9 mouse cellular contexts compared by ENCODE assay signal in genomic region chr5:72914633-72915561, GRCm38 (mm10). TPM values are rescaled to one million over a fixed set of nuclear protein-coding genes. Genes with fewer than 3 reads are reported as not detected.
DNase-seq lines count a peak whose midpoint lies in the region; ATAC-seq and TF ChIP-seq lines count a peak whose summit lies in the region.
"Had no signal": no experiment of that assay in that cellular context is flagged by ENCODE, and none has a peak within 500 bp of the region (broad histone marks: within the 10 kb centered on the region; RNA-seq: fewer than 3 reads in every experiment).

No protein-coding gene starts in this region.

- no peak for DNase-seq in cerebellum, adult 2 months
- DNase-seq in cerebellum, postnatal 25 days, result no peak
- DNase-seq in embryo, embryonic 9.5 days (ENCODE audit: extremely low spot score), result peak; percentile 72
- peak; percentile 59 to 71 for DNase-seq in layer of hippocampus, postnatal 10 days (ENCODE audit: low spot score in 2 of 2)
- peak; percentile 64 for DNase-seq in mesoderm, embryonic 11.5 days (ENCODE audit: low read depth, low spot score)

- no peak for TF ChIP-seq POLR2A in cerebellum, adult 2 months (IDR thresholded peaks at IDR 0.05; ENCODE audit: borderline replicate concordance, insufficient read depth, low read length)
- no peak for TF ChIP-seq POLR2A in small intestine, adult 2 months (IDR thresholded peaks at IDR 0.05; ENCODE audit: low read depth, low read length)

- peaks cover 6% of the 10 kb centered on the region for H3K4me1 ChIP-seq in cerebellum, adult 2 months (ENCODE audit: control insufficient read depth, insufficient read depth, low read length)
- H3K4me1 ChIP-seq in E14TG2a.4 (replicated peaks; ENCODE audit: low read depth, low read length), result peaks cover 53% of the 10 kb centered on the region
- H3K4me1 ChIP-seq in heart, embryonic 13.5 days, result peaks cover 54% of the 10 kb centered on the region
- peaks cover 6% of the 10 kb centered on the region; the same call in 1 of the 2 replicates for H3K4me1 ChIP-seq in small intestine, adult 2 months (ENCODE audit: control insufficient read depth, insufficient read depth, insufficient read length, low read length)

- peak overlapping the region; percentile 99 for H3K9ac ChIP-seq in heart, embryonic 13.5 days

- under 1% methylated on average over 66 of the region's 66 CpGs for WGBS in cerebellum, adult 2 months
- WGBS in heart, embryonic 13.5 days, result under 1% methylated on average over 65 of the region's 66 CpGs
- under 1% methylated on average over 66 of the region's 66 CpGs for WGBS in small intestine, adult 2 months

- H3K36me3 ChIP-seq in E14TG2a.4 (ENCODE audit: insufficient read depth, low read length), result no peaks in the 10 kb centered on the region
- no peaks in the 10 kb centered on the region for H3K36me3 ChIP-seq in heart, embryonic 13.5 days
- H3K36me3 ChIP-seq in small intestine, adult 2 months (ENCODE audit: control insufficient read depth, insufficient read depth, low read length), result no peaks in the 10 kb centered on the region

- no peaks in the 10 kb centered on the region for H3K9me3 ChIP-seq in E14TG2a.4 (ENCODE audit: low read length)
- no peaks in the 10 kb centered on the region for H3K9me3 ChIP-seq in heart, embryonic 13.5 days

- peak overlapping the region; percentile 80 for H3K4me2 ChIP-seq in heart, embryonic 13.5 days

- no peaks in the 10 kb centered on the region for H3K27me3 ChIP-seq in cerebellum, adult 2 months (ENCODE audit: control insufficient read depth, insufficient read depth, low read length)
- peaks cover 14% of the 10 kb centered on the region for H3K27me3 ChIP-seq in E14TG2a.4 (ENCODE audit: insufficient read depth, low read length)
- H3K27me3 ChIP-seq in heart, embryonic 13.5 days (replicated peaks), result no peaks in the 10 kb centered on the region
- no peaks in the 10 kb centered on the region for H3K27me3 ChIP-seq in small intestine, adult 2 months (ENCODE audit: control insufficient read depth, insufficient read depth, low read length)

- peak overlapping the region; percentile 48 for H3K27ac ChIP-seq in cerebellum, adult 2 months (ENCODE audit: insufficient read depth, low read length)
- peak overlapping the region; percentile 100 for H3K27ac ChIP-seq in heart, embryonic 13.5 days (replicated peaks)
- peak overlapping the region; percentile 92 for H3K27ac ChIP-seq in small intestine, adult 2 months (ENCODE audit: insufficient read depth, low read depth, low read length)

- TF ChIP-seq CTCF in cerebellum, adult 2 months (IDR thresholded peaks at IDR 0.05; ENCODE audit: borderline replicate concordance, insufficient read depth, low read depth, low read length), result no peak
- no peak for TF ChIP-seq CTCF in E14TG2a.4 (conservative IDR thresholded peaks at IDR 0.05; ENCODE audit: low read length)
- no peak for TF ChIP-seq CTCF in small intestine, adult 2 months (IDR thresholded peaks at IDR 0.05; ENCODE audit: extremely low read depth, insufficient read length, insufficient replicate concordance, low read depth, low read length)

- peak; percentile 14 for ATAC-seq in heart, embryonic 13.5 days (ENCODE audit: extremely low read depth, insufficient number of reproducible peaks, low FRiP score, low TSS enrichment)

- peak overlapping the region; percentile 58 for H3K4me3 ChIP-seq in cerebellum, adult 2 months (replicated peaks; ENCODE audit: insufficient read depth, low read depth, low read length)
- H3K4me3 ChIP-seq in E14TG2a.4 (replicated peaks; ENCODE audit: low read length), result peak overlapping the region; percentile 96
- H3K4me3 ChIP-seq in heart, embryonic 13.5 days, result peak overlapping the region; percentile 95
- H3K4me3 ChIP-seq in small intestine, adult 2 months (ENCODE audit: low read depth, low read length), result peak overlapping the region; percentile 94

RNA-seq across cellular contexts. Expression of gene Slain2, which starts 0.8 kb away (rescaled TPM):
- polyA plus RNA-seq in cerebellum, adult 2 months (2012; rRNA removed), result 15.4 and 16.2 TPM in 2 replicates
- polyA plus RNA-seq in heart, embryonic 13.5 days (2015; fragmentation: Nextera tagmentation; extraction: Ambion mirVana), result 17.0 and 18.1 TPM in 2 replicates
- total RNA-seq in layer of hippocampus, postnatal 10 days (2021), result 10 to 100 TPM; 31.2 to 33.4 TPM
- 9.1 and 16.9 TPM in 2 replicates for polyA plus RNA-seq in small intestine, adult 2 months (2012; rRNA removed)

RNA-seq across cellular contexts. Expression of gene Tec, which starts 46.6 kb away (rescaled TPM):
- 1.8 and 2.5 TPM in 2 replicates for polyA plus RNA-seq in cerebellum, adult 2 months (2012; rRNA removed)
- 15.1 and 17.2 TPM in 2 replicates for polyA plus RNA-seq in heart, embryonic 13.5 days (2015; fragmentation: Nextera tagmentation; extraction: Ambion mirVana)
- 1 to 10 TPM; 2.1 to 2.4 TPM for total RNA-seq in layer of hippocampus, postnatal 10 days (2021)
- polyA plus RNA-seq in small intestine, adult 2 months (2012; rRNA removed), result 0.85 and 7.1 TPM in 2 replicates

RNA-seq across cellular contexts. Expression of gene Gm10135, which starts 59.6 kb away (rescaled TPM):
- polyA plus RNA-seq in cerebellum, adult 2 months (2012; rRNA removed), result not detected in 2 replicates
- not detected in 2 replicates for polyA plus RNA-seq in heart, embryonic 13.5 days (2015; fragmentation: Nextera tagmentation; extraction: Ambion mirVana)
- not detected for total RNA-seq in layer of hippocampus, postnatal 10 days (2021)
- polyA plus RNA-seq in small intestine, adult 2 months (2012; rRNA removed), result not detected in 2 replicates
- total RNA-seq: hematopoietic stem cell, adult 5-6 weeks had no signal

Comparison
In these comparisons a context has a peak if more than half of its experiments do, and no peak if none do; other contexts are left out.
1. DNase-seq: peak in embryo, embryonic 9.5 days (single experiment), layer of hippocampus, postnatal 10 days (2 of 2) and mesoderm, embryonic 11.5 days (single experiment); none in cerebellum, adult 2 months (0 of 2) and cerebellum, postnatal 25 days (0 of 2).
2. H3K27ac ChIP-seq: peak in every context shown above with its lines; median percentile 100 in heart, embryonic 13.5 days; 92 in small intestine, adult 2 months; 48 in cerebellum, adult 2 months.
3. Peak in every context shown above with its lines, with median percentiles within 50 percentile points of each other: H3K4me3 ChIP-seq.